Mouse (Mus musculus): Measurements from ENCODE around the gene Phactr2. TPM values are rescaled to one million over a fixed set of nuclear protein-coding genes. Genes with fewer than 3 reads are reported as not detected.

Phactr2 gene
- polyA plus RNA-seq, 1 experiment from 2014 or later: 6.7 TPM

- no peaks in the 10 kb centered on the region for H3K36me3 ChIP-seq (ENCODE audit: control insufficient read depth, insufficient read depth, low read length)
- no peaks in the 10 kb centered on the region for H3K27me3 ChIP-seq (replicated peaks; ENCODE audit: control insufficient read depth, insufficient read depth, low read length)
- H3K4me1 ChIP-seq (ENCODE audit: control insufficient read depth, insufficient read depth, low read depth, low read length): no peaks in the 10 kb centered on the region
- no peak overlapping the region for H3K9ac ChIP-seq (ENCODE audit: low read depth, low read length)
- no peak overlapping the region for H3K4me3 ChIP-seq (ENCODE audit: low read length)
- 0 out of 2 replicates have a peak, but pooled peaks cover 2% of the 10 kb centered on the region for H3K9me3 ChIP-seq (ENCODE audit: control insufficient read depth, low read length)
- ATAC-seq: no peak
- no peak overlapping the region for H3K4me2 ChIP-seq (ENCODE audit: low read length)
- WGBS: 82% methylated on average over 4 of the region's 4 CpGs
- H3K27ac ChIP-seq (ENCODE audit: low read depth, low read length): no peak overlapping the region
Observed at GRCm38 (mm10) chr10:13162031-13162430, 312.2 kb downstream of the Phactr2 start.

DNA sequence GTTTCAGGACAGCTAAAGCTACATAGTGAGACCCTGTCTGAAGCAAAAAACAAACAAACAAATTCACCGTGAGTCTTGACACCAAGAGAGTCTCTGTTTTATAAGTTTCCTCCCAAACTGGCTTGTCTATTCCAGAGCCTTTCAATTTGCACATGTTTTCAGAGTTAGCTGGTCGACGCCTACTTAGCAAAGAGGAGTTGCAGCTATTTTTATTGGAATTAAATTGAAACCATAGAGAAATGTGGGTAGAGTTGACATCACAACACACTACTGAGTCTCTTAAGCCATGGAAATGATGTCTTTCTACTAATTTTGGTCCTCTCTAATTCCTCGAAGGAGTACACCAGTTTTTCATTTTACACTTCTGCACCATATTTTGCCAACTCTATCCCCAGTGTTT lies 313.3 kb downstream of the Phactr2 start:
- Histone ChIP-seq H3K36me3 (ENCODE audit: control insufficient read depth, insufficient read depth, low read length) (no peaks in the 10 kb centered on the region), H3K27me3 (replicated peaks; ENCODE audit: control insufficient read depth, insufficient read depth, low read length) (no peaks in the 10 kb centered on the region), H3K4me1 (ENCODE audit: control insufficient read depth, insufficient read depth, low read depth, low read length) (no peaks in the 10 kb centered on the region), H3K4me2 (ENCODE audit: low read length) (no peak overlapping the region), H3K27ac (ENCODE audit: low read depth, low read length) (no peak overlapping the region), H3K9ac (ENCODE audit: low read depth, low read length) (no peak overlapping the region), H3K9me3 (ENCODE audit: control insufficient read depth, low read length) (0 out of 2 replicates have a peak, but pooled peaks cover 2% of the 10 kb centered on the region), H3K4me3 (ENCODE audit: low read length) (no peak overlapping the region)
- WGBS: 97% methylated on average over 4 of the region's 4 CpGs
- ATAC-seq: no peak

Other genes starting within 250 kb of the Phactr2 start
- 56.1 and 61.3 TPM in 2 replicates for gene Fuca2, start 25.1 kb upstream of the Phactr2 start, polyA plus RNA-seq (2015; fragmentation: Nextera tagmentation; extraction: Ambion mirVana)
- 1.6 and 1.8 TPM in 2 replicates for gene Adat2, start 78.5 kb upstream of the Phactr2 start, polyA plus RNA-seq (2015; fragmentation: Nextera tagmentation; extraction: Ambion mirVana)
- gene Pex3, start 78.7 kb upstream of the Phactr2 start, polyA plus RNA-seq (2015; fragmentation: Nextera tagmentation; extraction: Ambion mirVana): 29.5 and 31.0 TPM in 2 replicates

All from hindbrain, embryonic 16.5 days (tissue).